Comparison of ENCODE assay signal across 20 mouse cellular contexts in genomic region chrX:152946201-152946600, GRCm38 (mm10).
A peak's percentile ranks its signal among the peaks of the same experiment; 100 is the strongest.
DNase-seq lines count a peak whose midpoint lies in the region; ATAC-seq and TF ChIP-seq lines count a peak whose summit lies in the region.
"Had no signal": no experiment of that assay in that cellular context is flagged by ENCODE, and none has a peak within 500 bp of the region (broad histone marks: within the 10 kb centered on the region; RNA-seq: fewer than 3 reads in every experiment).

No protein-coding gene starts in this region.

- no peak for ATAC-seq in hindbrain, postnatal 0 days
- ATAC-seq in midbrain, embryonic 16.5 days, result peak; percentile 81; the same call in 1 of the 2 replicates

- no peaks in the 10 kb centered on the region for H3K27me3 ChIP-seq in hindbrain, postnatal 0 days (ENCODE audit: insufficient read depth, low read length)
- H3K27me3 ChIP-seq in hindbrain, embryonic 10.5 days (ENCODE audit: insufficient read depth, poor library complexity, severe bottlenecking), result no peaks in the 10 kb centered on the region
- no peaks in the 10 kb centered on the region for H3K27me3 ChIP-seq in midbrain, embryonic 16.5 days (ENCODE audit: control insufficient read depth, insufficient read depth, low read depth, low read length)
- H3K27me3 ChIP-seq: CH12.LX; embryonic facial prominence, embryonic 15.5 days had no signal

- DNase-seq in hindbrain, postnatal 0 days (ENCODE audit: low spot score), result peak; percentile 27
- no peak for DNase-seq in hindbrain, embryonic 10.5 days (ENCODE audit: low spot score)
- peak; percentile 61 for DNase-seq in brain, embryonic 14.5 days (ENCODE audit: low read depth)
- DNase-seq in layer of hippocampus, adult 2 months (ENCODE audit: low spot score in 2 of 2), result peak; percentile 27 to 61
- DNase-seq in gastrocnemius, postnatal 4 days (ENCODE audit: low spot score in 2 of 2), result no peak
- DNase-seq in kidney, postnatal 14 days, result no peak
- DNase-seq: adrenal gland, adult 8-10 months; cerebellum, postnatal 36 days; gastrocnemius, adult 2 months; heart, postnatal 4 days; kidney, adult 2 months; lung, embryonic 14.5 days; right cerebral cortex, postnatal 14 days; thymus, postnatal 25 days had no signal

- H3K4me2 ChIP-seq in hindbrain, postnatal 0 days (ENCODE audit: low read depth, low read length), result no peak overlapping the region
- H3K4me2 ChIP-seq in midbrain, embryonic 16.5 days (ENCODE audit: low read length), result no peak overlapping the region
- H3K4me2 ChIP-seq: embryonic facial prominence, embryonic 15.5 days; limb, embryonic 15.5 days; lung, embryonic 14.5 days had no signal

- no peaks in the 10 kb centered on the region for H3K9me3 ChIP-seq in hindbrain, postnatal 0 days (ENCODE audit: low read length)
- no peaks in the 10 kb centered on the region for H3K9me3 ChIP-seq in hindbrain, embryonic 10.5 days
- H3K9me3 ChIP-seq in midbrain, embryonic 16.5 days (replicated peaks; ENCODE audit: control insufficient read depth, low read length, poor library complexity, severe bottlenecking), result no peaks in the 10 kb centered on the region
- H3K9me3 ChIP-seq: embryonic facial prominence, embryonic 15.5 days; heart, embryonic 10.5 days; limb, embryonic 15.5 days; megakaryocyte, embryonic 14.5 days had no signal

- H3K27ac ChIP-seq in hindbrain, postnatal 0 days, result no peak overlapping the region
- no peak overlapping the region for H3K27ac ChIP-seq in hindbrain, embryonic 10.5 days
- peak overlapping the region; percentile 86 for H3K27ac ChIP-seq in layer of hippocampus, adult 2 months
- no peak overlapping the region for H3K27ac ChIP-seq in midbrain, embryonic 16.5 days (ENCODE audit: low read length)
- H3K27ac ChIP-seq: embryonic facial prominence, embryonic 15.5 days; gastrocnemius, adult 2 months; heart, embryonic 10.5 days; limb, embryonic 15.5 days had no signal

- no peaks in the 10 kb centered on the region for H3K36me3 ChIP-seq in hindbrain, postnatal 0 days (ENCODE audit: insufficient read depth, low read length)
- no peaks in the 10 kb centered on the region for H3K36me3 ChIP-seq in hindbrain, embryonic 10.5 days
- no peaks in the 10 kb centered on the region for H3K36me3 ChIP-seq in midbrain, embryonic 16.5 days (ENCODE audit: control insufficient read depth, insufficient read depth, low read length)
- H3K36me3 ChIP-seq: embryonic facial prominence, embryonic 15.5 days; heart, embryonic 10.5 days; limb, embryonic 15.5 days had no signal

- H3K4me3 ChIP-seq in hindbrain, postnatal 0 days (ENCODE audit: low read length), result no peak overlapping the region
- H3K4me3 ChIP-seq in hindbrain, embryonic 10.5 days, result no peak overlapping the region
- no peak overlapping the region for H3K4me3 ChIP-seq in layer of hippocampus, adult 2 months
- no peak overlapping the region for H3K4me3 ChIP-seq in midbrain, embryonic 16.5 days (ENCODE audit: low read depth, low read length)
- H3K4me3 ChIP-seq: embryonic facial prominence, embryonic 15.5 days; gastrocnemius, adult 2 months; heart, embryonic 10.5 days; limb, embryonic 15.5 days; megakaryocyte, embryonic 14.5 days had no signal

- H3K9ac ChIP-seq in hindbrain, postnatal 0 days (replicated peaks; ENCODE audit: low read length), result no peak overlapping the region
- no peak overlapping the region for H3K9ac ChIP-seq in midbrain, embryonic 16.5 days (ENCODE audit: low read depth, low read length)
- H3K9ac ChIP-seq: embryonic facial prominence, embryonic 15.5 days; limb, embryonic 15.5 days; lung, embryonic 14.5 days had no signal

- 31% methylated on average over 3 of the region's 3 CpGs for WGBS in hindbrain, postnatal 0 days
- WGBS in hindbrain, embryonic 10.5 days, result 57% methylated on average over 3 of the region's 3 CpGs
- 27% methylated on average over 3 of the region's 3 CpGs for WGBS in midbrain, embryonic 16.5 days

- H3K4me1 ChIP-seq in hindbrain, postnatal 0 days (ENCODE audit: insufficient read depth, low read length), result no peaks in the 10 kb centered on the region
- H3K4me1 ChIP-seq in hindbrain, embryonic 10.5 days (replicated peaks), result no peaks in the 10 kb centered on the region
- H3K4me1 ChIP-seq in midbrain, embryonic 16.5 days (ENCODE audit: control insufficient read depth, insufficient read depth, low read length), result no peaks in the 10 kb centered on the region
- H3K4me1 ChIP-seq: embryonic facial prominence, embryonic 15.5 days; heart, embryonic 10.5 days; limb, embryonic 15.5 days; megakaryocyte, embryonic 14.5 days had no signal

- no peak for TF ChIP-seq CTCF in hindbrain, postnatal 0 days (IDR thresholded peaks at IDR 0.05; ENCODE audit: low read depth)
- TF ChIP-seq CTCF in brain, embryonic 14.5 days (IDR thresholded peaks at IDR 0.05; ENCODE audit: borderline replicate concordance, extremely low read depth, insufficient read depth, insufficient read length), result no peak
- no peak for TF ChIP-seq CTCF in layer of hippocampus, adult 2 months (conservative IDR thresholded peaks at IDR 0.05)

- TF ChIP-seq POLR2A in brain, embryonic 14.5 days (IDR thresholded peaks at IDR 0.05; ENCODE audit: borderline replicate concordance, extremely low read depth, insufficient read depth, insufficient read length, poor library complexity, severe bottlenecking), result no peak

Comparison
In these comparisons a context has a peak if more than half of its experiments do, and no peak if none do; other contexts are left out.
1. DNase-seq: peak in hindbrain, postnatal 0 days (single experiment), brain, embryonic 14.5 days (single experiment) and layer of hippocampus, adult 2 months (2 of 2); none in hindbrain, embryonic 10.5 days (single experiment), gastrocnemius, postnatal 4 days (0 of 2) and kidney, postnatal 14 days (single experiment).